Mouse (Mus musculus): Measurements from ENCODE around the gene Slc2a5.

Slc2a5 gene

GRCm38 (mm10) chr4:150105671-150106070, 13.4 kb upstream of the Slc2a5 start:
- no peak for DNase-seq

GRCm38 (mm10) chr4:150106637-150107036, 12.4 kb upstream of the Slc2a5 start:
- no peak for DNase-seq

- no peak for DNase-seq
Measured at GRCm38 (mm10) chr4:150109636-150110035, 9.4 kb upstream of the Slc2a5 start.

GRCm38 (mm10) chr4:150110373-150110772, 8.7 kb upstream of the Slc2a5 start:
- no peak for DNase-seq

- DNase-seq: peak; percentile 75
Measured at GRCm38 (mm10) chr4:150112867-150113266, 6.2 kb upstream of the Slc2a5 start.

- no peak for DNase-seq
Measured at GRCm38 (mm10) chr4:150114505-150115061, 4.5 kb upstream of the Slc2a5 start.

- DNase-seq: no peak
Measured at GRCm38 (mm10) chr4:150117311-150117710, 1.8 kb upstream of the Slc2a5 start.

GRCm38 (mm10) chr4:150118163-150118562, 920 bp upstream of the Slc2a5 start:
- DNase-seq: no peak

- DNase-seq: no peak
Measured at GRCm38 (mm10) chr4:150119640-150120039, 557 bp downstream of the Slc2a5 start.

- no peak for DNase-seq
Measured at GRCm38 (mm10) chr4:150120173-150120833, 1.2 kb downstream of the Slc2a5 start.

- no peak for DNase-seq
Measured at GRCm38 (mm10) chr4:150121430-150121829, 2.3 kb downstream of the Slc2a5 start.

GRCm38 (mm10) chr4:150122476-150122875, 3.4 kb downstream of the Slc2a5 start:
- no peak for DNase-seq

GRCm38 (mm10) chr4:150126373-150126772, 7.3 kb downstream of the Slc2a5 start:
- no peak for DNase-seq

- DNase-seq: no peak
Measured at GRCm38 (mm10) chr4:150127894-150128293, 8.8 kb downstream of the Slc2a5 start.

GRCm38 (mm10) chr4:150128571-150128970, 9.5 kb downstream of the Slc2a5 start:
- DNase-seq: no peak

GRCm38 (mm10) chr4:150130661-150131060, 11.6 kb downstream of the Slc2a5 start:
- no peak for DNase-seq

- no peak for DNase-seq
Measured at GRCm38 (mm10) chr4:150132692-150133271, 13.7 kb downstream of the Slc2a5 start.

GRCm38 (mm10) chr4:150135254-150135653, 16.2 kb downstream of the Slc2a5 start:
- no peak for DNase-seq

- DNase-seq: peak; percentile 82
Measured at GRCm38 (mm10) chr4:150136693-150137092, 17.6 kb downstream of the Slc2a5 start.

GRCm38 (mm10) chr4:150137368-150138083, 18.4 kb downstream of the Slc2a5 start:
- DNase-seq: no peak

- DNase-seq: peak; percentile 53
Measured at GRCm38 (mm10) chr4:150138084-150138543, 19.0 kb downstream of the Slc2a5 start.

GRCm38 (mm10) chr4:150139090-150139489, 20.0 kb downstream of the Slc2a5 start:
- DNase-seq: no peak

- no peak for DNase-seq
Measured at GRCm38 (mm10) chr4:150140346-150140745, 21.3 kb downstream of the Slc2a5 start.

- DNase-seq: no peak
Measured at GRCm38 (mm10) chr4:150144242-150144641, 25.2 kb downstream of the Slc2a5 start.
